Mouse (Mus musculus) E14TG2a.4 (cell line): Measurements from ENCODE around the gene Hhipl1.

Experiments
- CTCF ChIP-seq: conservative IDR thresholded peaks from 2 replicates; pipeline ENCODE4 v1.5.1; 2014; ENCODE audit warnings: low read length
- NANOG ChIP-seq: IDR thresholded peaks from 2 replicates; pipeline ENCODE4 v1.6.1; 2014; ENCODE audit warnings: borderline replicate concordance, low read length, mixed read lengths

DNA sequence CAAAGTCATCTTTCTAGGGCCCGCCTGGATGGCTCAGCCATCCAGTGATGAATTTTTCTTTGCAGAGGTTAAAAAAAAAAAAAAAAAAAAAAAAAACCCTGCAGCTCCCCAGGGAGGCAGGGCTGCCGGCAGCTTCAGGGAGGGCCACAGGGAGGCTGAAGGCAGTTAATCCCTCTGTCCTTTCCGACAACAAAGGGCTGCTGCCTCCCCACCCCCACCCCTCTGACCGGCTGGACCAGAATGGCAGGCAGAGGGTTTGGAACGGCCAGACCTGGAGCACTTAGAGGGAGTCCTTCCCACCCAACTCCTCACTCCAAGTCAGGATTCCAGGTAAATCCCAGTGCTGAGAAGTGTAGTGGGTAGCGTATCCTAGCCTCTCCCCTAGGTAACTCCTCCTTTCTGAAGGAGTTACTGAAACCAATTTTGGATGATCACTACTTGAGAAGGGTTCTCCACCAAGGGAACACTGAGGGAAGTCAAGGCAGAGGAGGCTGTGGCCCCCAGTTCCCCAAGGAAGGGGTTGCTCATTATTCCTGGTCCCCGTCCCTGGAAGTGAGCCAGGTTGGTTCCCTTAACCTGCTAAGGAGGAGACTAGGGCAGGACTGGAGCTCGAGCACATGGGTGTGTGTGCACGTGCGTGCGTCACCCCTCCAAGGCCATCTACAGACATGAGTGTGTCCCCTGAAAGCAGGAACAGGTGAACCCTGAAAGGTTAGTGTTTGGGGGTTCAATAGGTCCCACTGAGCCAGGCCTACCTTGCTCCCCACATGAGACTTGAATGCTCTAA is 20.7 kb upstream of the Hhipl1 start:
- no peak for TF ChIP-seq CTCF
- TF ChIP-seq NANOG = no peak
